Mouse (Mus musculus) megakaryocyte, embryonic 14.5 days (primary cell): ENCODE results near the gene Pttg1.

Experiments used
- FLI1 ChIP-seq: IDR thresholded peaks from 2 replicates; pipeline ENCODE4 v1.6.1; 2012; ENCODE audit warnings: low read length, inconsistent platforms, mixed read lengths
- GATA1 ChIP-seq: IDR thresholded peaks from 3 replicates; pipeline ENCODE4 v1.6.1; 2012; ENCODE audit warnings: mixed read lengths, low read length, inconsistent platforms, borderline replicate concordance

- TF ChIP-seq FLI1 (no peak), GATA1 (no peak)
These were observed 21.8 kb downstream of the Pttg1 start for GRCm38 (mm10) chr11:43404150-43404807.
